Mouse (Mus musculus) MEL (cell line): ENCODE data around the gene Cdkal1. TPM values are rescaled to one million over a fixed set of nuclear protein-coding genes. Genes with fewer than 3 reads are reported as not detected.

Source experiments
- DNase-seq: peaks from one replicate; pipeline ENCODE4 v3.0.0; 2011; ENCODE audit warnings: low read depth, low spot score
- H3K27ac ChIP-seq: 2 replicates; pipeline ENCODE4 v1.5.1; 2012; ENCODE audit warnings: low read depth, mild to moderate bottlenecking, control low read depth, low read length, moderate library complexity; ENCODE audit not compliant: control insufficient read depth
- H3K27me3 ChIP-seq, 2 experiments: fragments of 150-350 bp in 1 of 2; sonication (generic) in 1 of 2; 2 replicates each; pipeline ENCODE4 v1.6.1; 2012; ENCODE audit warnings: low read length in 2 of 2, mild to moderate bottlenecking in 2 of 2, improper control_type of control experiment in 1 of 2, moderate library complexity in 1 of 2; ENCODE audit not compliant: insufficient read depth in 2 of 2, control insufficient read depth in 1 of 2
- H3K36me3 ChIP-seq, 2 experiments: 2 replicates each; pipeline ENCODE4 v1.6.1; 2012 to 2014; ENCODE audit warnings: low read length in 2 of 2, improper control_type of control experiment in 1 of 2, inconsistent platforms in 1 of 2, mild to moderate bottlenecking in 1 of 2; ENCODE audit not compliant: insufficient read depth in 2 of 2, control insufficient read depth in 1 of 2
- H3K4me1 ChIP-seq, 2 experiments: fragments of 150-350 bp in 1 of 2; sonication (generic) in 1 of 2; 2 replicates each; pipeline ENCODE4 v1.6.1; 2012; ENCODE audit warnings: low read length in 2 of 2, improper control_type of control experiment in 1 of 2, mild to moderate bottlenecking in 1 of 2; ENCODE audit not compliant: insufficient read depth in 2 of 2, control insufficient read depth in 1 of 2
- H3K4me3 ChIP-seq, 2 experiments: fragments of 150-350 bp in 1 of 2; sonication (generic) in 1 of 2; 2 replicates each; pipeline ENCODE4 v1.5.1; 2012; ENCODE audit warnings: low read depth in 2 of 2, low read length in 2 of 2, mild to moderate bottlenecking in 2 of 2, moderate library complexity in 2 of 2, control low read depth in 1 of 2, improper control_type of control experiment in 1 of 2; ENCODE audit not compliant: control insufficient read depth in 1 of 2, insufficient read depth in 1 of 2
- H3K79me2 ChIP-seq: 2 replicates; pipeline ENCODE4 v1.6.1; 2012; ENCODE audit warnings: mild to moderate bottlenecking, low read length, moderate library complexity; ENCODE audit not compliant: control insufficient read depth, poor library complexity, insufficient read depth
- H3K9ac ChIP-seq: 2 replicates; pipeline ENCODE4 v1.6.1; 2012; ENCODE audit warnings: low read depth, mild to moderate bottlenecking, control low read depth, low read length, moderate library complexity; ENCODE audit not compliant: control insufficient read depth, poor library complexity, severe bottlenecking
- H3K9me3 ChIP-seq: fragments of 150-350 bp; sonication (generic); replicated peaks from 2 replicates; pipeline ENCODE4 v1.6.1; 2012; ENCODE audit warnings: mild to moderate bottlenecking, low read length, improper control_type of control experiment, moderate library complexity; ENCODE audit not compliant: insufficient read depth
- BHLHE40 ChIP-seq: IDR thresholded peaks from 2 replicates; pipeline ENCODE4 v1.6.1; 2012; ENCODE audit warnings: low read depth, mild to moderate bottlenecking, inconsistent platforms, low read length, improper control_type of control experiment, borderline replicate concordance
- CHD1 ChIP-seq: IDR thresholded peaks from 2 replicates; pipeline ENCODE4 v1.6.1; 2012; ENCODE audit warnings: low read depth, mild to moderate bottlenecking, inconsistent platforms, low read length, improper control_type of control experiment
- E2F4 ChIP-seq: IDR thresholded peaks from 2 replicates; pipeline ENCODE4 v1.6.1; 2011; ENCODE audit warnings: low read depth, low read length, improper control_type of control experiment, borderline replicate concordance
- ETS1 ChIP-seq: IDR thresholded peaks from 2 replicates; pipeline ENCODE4 v1.6.1; 2012; ENCODE audit warnings: low read depth, mild to moderate bottlenecking, inconsistent platforms, low read length, improper control_type of control experiment, moderate library complexity
- GABPA ChIP-seq: IDR thresholded peaks from 2 replicates; pipeline ENCODE4 v1.6.1; 2012; ENCODE audit warnings: low read depth, mild to moderate bottlenecking, inconsistent platforms, low read length, improper control_type of control experiment, moderate library complexity
- GATA1 ChIP-seq: IDR thresholded peaks from 2 replicates; pipeline ENCODE4 v1.6.1; 2011; ENCODE audit warnings: low read depth, low read length, improper control_type of control experiment
- HCFC1 ChIP-seq: IDR thresholded peaks from 2 replicates; pipeline ENCODE4 v1.6.1; 2012; ENCODE audit warnings: low read depth, mild to moderate bottlenecking, inconsistent platforms, low read length, improper control_type of control experiment, moderate library complexity
- JUND ChIP-seq: IDR thresholded peaks from 2 replicates; pipeline ENCODE4 v1.6.1; 2011; ENCODE audit warnings: low read depth, mild to moderate bottlenecking, improper control_type of control experiment, low read length
- KAT2A ChIP-seq: conservative IDR thresholded peaks from 2 replicates; pipeline ENCODE4 v1.6.1; 2012; ENCODE audit warnings: low read depth, low read length, improper control_type of control experiment, inconsistent platforms
- MAFK ChIP-seq: IDR thresholded peaks from 2 replicates; pipeline ENCODE4 v1.6.1; 2011; ENCODE audit warnings: low read depth, mild to moderate bottlenecking, low read length, improper control_type of control experiment, borderline replicate concordance
- MYB ChIP-seq: IDR thresholded peaks from 2 replicates; pipeline ENCODE4 v1.6.1; 2011; ENCODE audit warnings: mild to moderate bottlenecking, low read depth, low read length, improper control_type of control experiment
- MYC ChIP-seq: IDR thresholded peaks from 2 replicates; pipeline ENCODE4 v1.6.1; 2011; ENCODE audit warnings: low read depth, mild to moderate bottlenecking, low read length, improper control_type of control experiment, moderate library complexity
- NELFE ChIP-seq: IDR thresholded peaks from 2 replicates; pipeline ENCODE4 v1.6.1; 2011; ENCODE audit warnings: low read depth, low read length, improper control_type of control experiment
- NRF1 ChIP-seq: IDR thresholded peaks from 2 replicates; pipeline ENCODE4 v1.6.1; 2014; ENCODE audit warnings: low read depth, mild to moderate bottlenecking, inconsistent platforms, low read length, improper control_type of control experiment, moderate library complexity; ENCODE audit not compliant: poor library complexity, insufficient read depth, severe bottlenecking
- POLR2A ChIP-seq, 2 experiments: IDR thresholded peaks; 2 replicates each; pipeline ENCODE4 v1.6.1; 2011 to 2012; ENCODE audit warnings: low read length in 2 of 2, mild to moderate bottlenecking in 2 of 2, control low read depth in 1 of 2, improper control_type of control experiment in 1 of 2, low read depth in 1 of 2, moderate library complexity in 1 of 2; ENCODE audit not compliant: control insufficient read depth in 1 of 2, insufficient read depth in 1 of 2, poor library complexity in 1 of 2
- POLR2AphosphoS5 ChIP-seq: IDR thresholded peaks from 2 replicates; pipeline ENCODE4 v1.6.1; 2012; ENCODE audit warnings: low read depth, borderline replicate concordance, mild to moderate bottlenecking, inconsistent platforms, low read length, moderate library complexity, mixed read lengths
- RAD21 ChIP-seq: IDR thresholded peaks from 2 replicates; pipeline ENCODE4 v1.6.1; 2011; ENCODE audit warnings: mild to moderate bottlenecking, low read depth, low read length, improper control_type of control experiment
- RCOR1 ChIP-seq: IDR thresholded peaks from 2 replicates; pipeline ENCODE4 v1.6.1; 2012; ENCODE audit warnings: low read depth, mild to moderate bottlenecking, inconsistent platforms, low read length, improper control_type of control experiment
- TAL1 ChIP-seq: IDR thresholded peaks from 2 replicates; pipeline ENCODE4 v1.6.1; 2012; ENCODE audit warnings: mild to moderate bottlenecking, inconsistent platforms, low read length, moderate library complexity, mixed read lengths
- TBP ChIP-seq: IDR thresholded peaks from 2 replicates; pipeline ENCODE4 v1.8.0; 2011; ENCODE audit warnings: low read depth, low read length, improper control_type of control experiment
- USF2 ChIP-seq, 2 experiments: IDR thresholded peaks; 2 replicates each; pipeline ENCODE4 v1.6.1; 2011 to 2012; ENCODE audit warnings: improper control_type of control experiment in 2 of 2, low read length in 2 of 2, borderline replicate concordance in 1 of 2, inconsistent platforms in 1 of 2, low read depth in 1 of 2, mild to moderate bottlenecking in 1 of 2; ENCODE audit not compliant: insufficient read depth in 1 of 2
- ZC3H11A ChIP-seq: IDR thresholded peaks from 2 replicates; pipeline ENCODE4 v1.6.1; 2012; ENCODE audit warnings: low read depth, mild to moderate bottlenecking, inconsistent platforms, low read length, improper control_type of control experiment
- ZKSCAN1 ChIP-seq: IDR thresholded peaks from 2 replicates; pipeline ENCODE4 v1.6.1; 2012; ENCODE audit warnings: low read depth, mild to moderate bottlenecking, inconsistent platforms, low read length, improper control_type of control experiment, moderate library complexity
- polyA plus RNA-seq, 2 experiments: library from polyadenylated mRNA; stranded (reverse) in 1 of 2; unstranded in 1 of 2; fragments of >175 nt in 1 of 2; fragments of >200 nt in 1 of 2; gene quantifications; 2 replicates each; pipeline versions ENCODE4 v1.2.1 to v1.2.4; 2012; ENCODE audit warnings: low replicate concordance in 2 of 2, low read depth in 1 of 2; ENCODE audit not compliant: insufficient read length in 2 of 2, insufficient read depth in 1 of 2, missing spikeins in 1 of 2
- total RNA-seq: library from RNA; depleted of rRNA; stranded (reverse); fragments of 300-350 nt; gene quantifications from 2 replicates; pipeline ENCODE4 v1.2.3, GENCODE M21; 2012

Gene Cdkal1
- total and polyA plus RNA-seq, 3 experiments = 10.6 to 11.0 TPM; not detected in 1

DNA sequence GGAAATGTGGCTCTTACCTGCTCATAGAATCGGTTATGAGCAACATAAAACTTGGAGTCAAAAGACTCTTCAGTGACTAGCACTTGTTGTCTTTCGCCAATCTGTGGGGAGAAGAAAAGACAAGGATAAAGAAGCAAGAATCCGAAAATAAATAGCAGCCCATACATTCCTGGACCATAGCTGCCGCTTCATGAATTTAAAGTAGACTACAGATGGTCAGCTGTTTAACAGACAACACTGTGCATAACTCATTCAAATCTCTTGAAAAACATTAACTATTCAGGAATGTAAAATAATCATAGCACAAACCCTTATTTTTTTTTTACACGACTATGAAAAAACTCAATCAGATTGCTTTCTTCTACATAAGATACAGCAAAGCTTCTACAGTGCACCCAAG is 498.0 kb downstream of the Cdkal1 start:
- peaks cover 2 to 15% of the 10 kb centered on the region in 2 experiments for H3K4me1 ChIP-seq
- H3K9ac ChIP-seq = no peak overlapping the region
- H3K27me3 ChIP-seq = no peaks in the 10 kb centered on the region
- no peak for TF ChIP-seq HCFC1
- no peak for TF ChIP-seq POLR2AphosphoS5
- no peak for TF ChIP-seq RCOR1
- TF ChIP-seq RAD21 = no peak
- no peak for TF ChIP-seq MYB
- TF ChIP-seq GATA1 = no peak
- peaks cover 0 to 8% of the 10 kb centered on the region in 2 experiments; a peak in 2 of 4 replicates for H3K36me3 ChIP-seq
- H3K4me3 ChIP-seq = no peak overlapping the region
- no peaks in the 10 kb centered on the region for H3K79me2 ChIP-seq
- H3K27ac ChIP-seq = no peak overlapping the region
- H3K9me3 ChIP-seq = no peaks in the 10 kb centered on the region
- DNase-seq = no peak

GRCm38 (mm10) chr13:29356158-29356485 is 499.4 kb downstream of the Cdkal1 start:
- no peaks in the 10 kb centered on the region for H3K9me3 ChIP-seq

GRCm38 (mm10) chr13:29355484-29356157 is 499.9 kb downstream of the Cdkal1 start:
- H3K79me2 ChIP-seq = no peaks in the 10 kb centered on the region
- TF ChIP-seq TBP = no peak
- no peak for TF ChIP-seq MYB
- TF ChIP-seq ZC3H11A = no peak
- TF ChIP-seq CHD1 = no peak
- no peak for TF ChIP-seq TAL1
- TF ChIP-seq GABPA = no peak
- no peak for TF ChIP-seq RAD21
- no peak for TF ChIP-seq E2F4
- TF ChIP-seq POLR2A (IDR thresholded peaks at IDR 0.05; ENCODE audit: control insufficient read depth in 1 of 2, insufficient read depth in 1 of 2, low read depth in 1 of 2, low read length in 2 of 2, poor library complexity in 1 of 2) = no peak
- TF ChIP-seq BHLHE40 = no peak
- no peak for TF ChIP-seq ETS1
- TF ChIP-seq MYC = no peak
- TF ChIP-seq JUND = no peak
- no peak for TF ChIP-seq KAT2A
- TF ChIP-seq RCOR1 = no peak
- no peak for DNase-seq
- H3K27me3 ChIP-seq = no peaks in the 10 kb centered on the region
- no peak overlapping the region for H3K27ac ChIP-seq
- no peaks in the 10 kb centered on the region for H3K9me3 ChIP-seq
- peaks cover 2 to 7% of the 10 kb centered on the region in 2 experiments for H3K4me1 ChIP-seq
- no peak overlapping the region for H3K4me3 ChIP-seq
- peaks cover 0 to 2% of the 10 kb centered on the region in 2 experiments; a peak in 1 of 4 replicates for H3K36me3 ChIP-seq
- H3K9ac ChIP-seq = no peak overlapping the region

More at GRCm38 (mm10) chr13:29356158-29356485, 499.4 kb downstream of the Cdkal1 start:
- Histone ChIP-seq H3K9ac (no peak overlapping the region), H3K4me1 (peaks cover 2 to 7% of the 10 kb centered on the region in 2 experiments), H3K4me3 (no peak overlapping the region), H3K36me3 (peaks cover 0 to 2% of the 10 kb centered on the region in 2 experiments; a peak in 1 of 4 replicates), H3K27me3 (no peaks in the 10 kb centered on the region), H3K27ac (no peak overlapping the region), H3K79me2 (no peaks in the 10 kb centered on the region)
- no peak for DNase-seq
- TF ChIP-seq E2F4 (no peak), RCOR1 (no peak), NRF1 (no peak), ZKSCAN1 (no peak), USF2 (IDR thresholded peaks at IDR 0.05; ENCODE audit: borderline replicate concordance in 1 of 2, insufficient read depth in 1 of 2, low read depth in 1 of 2, low read length in 2 of 2) (no peak), NELFE (no peak), HCFC1 (no peak), MAFK (no peak)
